Mouse (Mus musculus) spleen, postnatal 0 days (tissue): ENCODE results near the gene Zfp146. TPM values are rescaled to one million over a fixed set of nuclear protein-coding genes. Genes with fewer than 3 reads are reported as not detected.

ENCODE experiments used
- polyA plus RNA-seq: library from polyadenylated mRNA; unstranded; fragments of >200 nt; fragmentation: Nextera tagmentation; extraction: Ambion mirVana; gene quantifications from 2 replicates; pipeline ENCODE4 v1.2.1, GENCODE M21; 2015

Zfp146 gene
- 6.0 and 7.1 TPM in 2 replicates for polyA plus RNA-seq

DNA sequence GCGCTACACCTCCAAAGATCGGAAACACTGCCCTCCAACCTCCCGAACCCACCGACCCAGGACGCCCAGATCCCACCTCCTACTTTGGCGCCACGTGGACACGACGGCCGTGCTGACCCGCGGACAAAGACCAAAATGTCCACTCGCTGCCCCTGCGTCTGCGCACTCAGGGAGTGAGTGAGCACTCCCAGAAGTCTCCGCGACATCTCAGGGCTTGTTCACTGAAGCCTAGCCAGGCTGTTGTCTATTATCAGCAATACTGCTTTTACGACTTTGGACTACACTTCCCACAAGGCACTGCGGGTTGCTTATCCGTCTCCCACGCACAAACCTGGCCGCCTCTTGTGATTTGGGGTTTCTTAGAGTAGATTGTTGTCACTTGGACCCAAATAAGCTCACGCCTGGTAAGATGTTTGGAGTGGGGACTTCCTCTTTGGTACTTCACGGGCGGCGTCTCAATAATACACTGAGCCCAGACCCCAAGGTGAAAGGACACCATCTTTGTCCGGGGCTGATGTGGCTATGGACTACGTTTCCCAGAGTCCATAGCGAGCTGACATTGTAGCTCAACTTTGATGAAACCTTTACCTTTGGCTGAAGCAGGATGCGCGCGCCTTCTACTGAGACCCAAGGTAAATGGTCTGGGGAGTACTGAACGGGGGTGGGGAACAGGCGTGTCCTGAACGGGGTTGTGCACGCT is at the start of gene Zfp146:
Zfp146 (minus strand) TSS at position 168 of the 700 bp plus-strand sequence.

DNA sequence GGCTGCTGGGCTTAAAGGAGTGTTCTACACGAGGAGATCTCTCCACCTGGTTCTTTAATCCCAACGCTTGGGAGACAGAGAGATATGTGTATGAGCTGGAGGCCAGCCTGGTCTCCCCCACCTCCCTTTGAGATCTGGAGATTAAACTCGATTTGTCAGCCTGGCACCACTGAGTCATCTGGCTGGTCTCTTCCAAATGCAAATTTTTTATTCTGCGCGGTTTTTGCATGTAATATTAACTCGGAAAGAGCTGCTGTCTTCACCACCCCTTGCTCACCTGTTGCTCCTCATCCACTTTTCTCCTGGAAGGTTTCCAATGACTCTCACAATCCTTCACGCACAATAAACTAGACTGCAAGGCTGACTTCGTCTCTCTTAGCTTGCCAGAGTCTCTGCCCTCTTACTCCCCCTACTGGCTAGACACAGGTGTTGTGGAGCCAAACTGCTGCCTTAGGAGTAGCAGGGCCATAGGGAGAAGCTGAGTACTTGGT is 29.0 kb upstream of the Zfp146 start, which contains the start of gene Capns1:
Capns1 (minus strand) TSS at position 331 of the 491 bp plus-strand sequence.

DNA sequence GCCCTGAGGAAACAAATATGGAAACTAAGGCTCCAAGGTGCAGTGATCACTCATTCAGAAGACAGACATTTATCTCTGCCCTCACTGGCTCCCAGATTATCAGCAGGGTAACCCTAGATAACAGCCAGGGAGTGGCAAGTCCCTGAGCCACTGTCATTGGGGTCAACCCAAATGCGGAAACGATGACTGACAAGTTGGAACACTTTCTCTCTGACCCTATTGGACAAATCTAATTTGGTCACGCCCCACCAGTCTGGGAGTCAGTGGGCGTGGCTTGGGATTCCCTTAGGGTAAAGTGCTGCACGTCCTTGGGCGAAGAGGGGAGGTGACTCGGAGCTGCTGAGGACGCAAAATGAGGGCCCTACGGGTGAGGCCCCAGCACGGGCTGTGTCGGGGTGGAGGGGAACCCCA is 14.3 kb upstream of the Zfp146 start, which contains the start of gene Cox7a1:
Cox7a1 (plus strand) TSS at position 266 of the 411 bp plus-strand sequence.

DNA sequence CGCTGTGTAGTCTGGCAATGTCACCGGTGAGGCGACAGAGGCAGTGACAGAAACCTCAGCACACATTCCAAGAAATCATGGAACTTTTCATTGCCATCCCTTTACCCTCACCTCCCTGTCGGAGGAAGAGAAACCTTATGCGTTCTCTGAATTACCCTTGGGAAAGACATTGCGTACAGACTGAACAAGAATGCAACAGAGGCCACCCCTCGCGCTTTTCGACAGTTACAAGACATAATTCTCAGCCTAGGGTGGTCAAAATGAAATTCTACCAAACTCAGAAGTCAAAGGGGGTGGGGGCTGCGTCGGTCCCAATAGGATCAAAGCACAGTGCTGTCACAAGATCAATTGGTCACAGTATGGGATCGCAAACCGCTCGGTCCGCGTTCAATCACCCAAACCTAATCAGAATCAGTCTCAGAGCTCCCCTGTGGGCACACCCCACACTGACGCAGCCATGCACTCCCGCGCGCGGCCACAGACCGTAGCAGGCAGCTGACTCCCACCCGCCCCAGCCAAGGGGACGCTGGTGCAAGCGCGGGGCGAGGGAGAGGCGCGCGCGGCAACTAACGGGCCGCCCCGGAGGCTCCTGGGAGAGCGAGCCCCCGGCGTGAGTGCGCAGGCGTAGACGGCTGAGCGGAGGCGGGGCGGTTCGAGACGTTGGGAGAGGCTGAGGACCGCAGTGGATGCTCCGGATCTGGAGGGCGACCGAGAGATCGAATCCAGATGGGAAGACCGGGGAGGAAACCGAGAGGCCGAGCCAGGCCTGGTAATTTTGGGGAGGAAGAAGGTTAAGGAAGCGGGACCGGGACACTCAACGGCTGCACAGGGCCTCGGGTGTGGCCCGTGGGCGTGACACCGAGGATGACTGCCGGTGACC is 48.0 kb downstream of the Zfp146 start, which contains the start of gene Zfp382:
Zfp382 (plus strand) TSS at position 635 of the 880 bp plus-strand sequence.

Other genes starting within 250 kb of the Zfp146 start
- gene Zfp74, start 215.7 kb downstream of the Zfp146 start, polyA plus RNA-seq: 2.9 and 3.1 TPM in 2 replicates
- 3.4 and 3.5 TPM in 2 replicates for gene Zfp568, start 185.8 kb downstream of the Zfp146 start, polyA plus RNA-seq
- 0.64 and 0.75 TPM in 2 replicates for gene Zfp14, start 118.4 kb downstream of the Zfp146 start, polyA plus RNA-seq
- gene Zfp82, start 96.8 kb downstream of the Zfp146 start, polyA plus RNA-seq: 1.5 and 2.6 TPM in 2 replicates
- gene Gm26920, start 79.3 kb downstream of the Zfp146 start, polyA plus RNA-seq: 0.84 TPM in 1 of 2 replicates, not detected in the other
- 2.7 and 5.3 TPM in 2 replicates for gene Zfp566, start 79.2 kb downstream of the Zfp146 start, polyA plus RNA-seq
- 19.7 and 22.8 TPM in 2 replicates for gene Zfp260, start 75.0 kb downstream of the Zfp146 start, polyA plus RNA-seq
- 1.9 and 2.0 TPM in 2 replicates for gene Zfp382, start 47.8 kb downstream of the Zfp146 start, polyA plus RNA-seq
- gene Cox7a1, start 14.4 kb upstream of the Zfp146 start, polyA plus RNA-seq: 1.4 and 2.1 TPM in 2 replicates
- gene Capns1, start 29.1 kb upstream of the Zfp146 start, polyA plus RNA-seq: 72.4 and 74.1 TPM in 2 replicates
- gene Polr2i, start 62.2 kb upstream of the Zfp146 start, polyA plus RNA-seq: 76.3 and 78.3 TPM in 2 replicates
- 75.0 and 79.1 TPM in 2 replicates for gene Tbcb, start 62.5 kb upstream of the Zfp146 start, polyA plus RNA-seq
- gene Ovol3, start 66.0 kb upstream of the Zfp146 start, polyA plus RNA-seq: not detected in 2 replicates
- 0.18 TPM in 2 replicates for gene Thap8, start 110.3 kb upstream of the Zfp146 start, polyA plus RNA-seq
- 9.3 and 10.4 TPM in 2 replicates for gene Wdr62, start 110.7 kb upstream of the Zfp146 start, polyA plus RNA-seq
- gene Clip3, start 122.0 kb upstream of the Zfp146 start, polyA plus RNA-seq: 4.1 and 6.3 TPM in 2 replicates
- gene Alkbh6, start 139.0 kb upstream of the Zfp146 start, polyA plus RNA-seq: 22.7 and 26.0 TPM in 2 replicates
- gene Syne4, start 145.1 kb upstream of the Zfp146 start, polyA plus RNA-seq: 2.6 and 3.4 TPM in 2 replicates
- not detected in 2 replicates for gene E130208F15Rik, start 152.0 kb upstream of the Zfp146 start, polyA plus RNA-seq
- 10.2 and 11.3 TPM in 2 replicates for gene Sdhaf1, start 154.1 kb upstream of the Zfp146 start, polyA plus RNA-seq
- gene Lrfn3, start 193.0 kb upstream of the Zfp146 start, polyA plus RNA-seq: 0.81 and 1.0 TPM in 2 replicates
- 396 and 576 TPM in 2 replicates for gene Tyrobp, start 244.0 kb upstream of the Zfp146 start, polyA plus RNA-seq